Mouse (Mus musculus): Measurements from ENCODE around the gene Gm11214.
A peak's percentile ranks its signal among the peaks of the same experiment; 100 is the strongest.

Gm11214 gene

GRCm38 (mm10) chr4:63663279-63663678 is at the start of gene Gm11214:
TSS of gene Gm11214 (minus strand) at chr4:63663379.
- DNase-seq: no peak

GRCm38 (mm10) chr4:63711886-63712285 is 48.7 kb upstream of the Gm11214 start:
- no peak for DNase-seq

DNA sequence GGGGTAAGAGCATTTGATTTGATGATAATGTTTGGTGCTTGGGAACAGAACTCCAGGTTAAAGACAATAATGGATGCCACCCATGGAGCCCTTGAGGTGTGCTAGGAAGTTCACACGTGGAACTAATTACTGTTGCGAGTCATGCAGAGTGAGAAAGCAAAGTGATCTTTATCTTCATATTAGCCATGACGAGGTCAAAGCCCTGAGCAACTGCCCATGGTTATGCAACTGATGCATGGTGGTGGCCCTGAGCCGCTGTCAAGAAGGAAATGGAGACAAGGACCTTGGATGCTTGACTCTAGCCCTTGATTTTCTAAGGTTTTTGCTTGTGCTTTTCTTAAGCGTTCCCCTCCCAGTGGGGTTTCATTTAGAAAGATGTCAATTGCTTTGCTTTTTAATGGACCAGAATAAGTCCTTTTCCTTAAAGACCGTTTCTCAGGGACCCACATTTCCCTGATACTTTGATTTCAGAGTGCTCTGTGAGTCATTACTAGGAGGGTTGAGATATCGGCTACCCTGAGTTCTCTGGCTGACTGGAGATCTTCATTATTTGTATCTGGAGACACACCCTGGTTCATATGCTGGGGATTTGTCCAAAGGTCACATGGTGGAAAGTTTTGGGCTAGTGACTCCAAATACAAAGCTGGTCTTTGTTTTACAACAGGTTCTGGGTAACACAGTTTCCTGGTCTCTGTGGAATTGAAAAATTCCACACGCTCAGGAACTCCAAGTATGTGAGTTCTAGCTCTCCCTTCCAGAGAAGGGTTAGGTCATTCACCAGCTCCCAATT is 47.4 kb upstream of the Gm11214 start:
- DNase-seq: no peak

- DNase-seq: no peak
Measured at GRCm38 (mm10) chr4:63706279-63706971, 43.2 kb upstream of the Gm11214 start.

- no peak for DNase-seq
Measured at GRCm38 (mm10) chr4:63704232-63704631, 41.1 kb upstream of the Gm11214 start.

GRCm38 (mm10) chr4:63703686-63704085 is 40.5 kb upstream of the Gm11214 start:
- DNase-seq: no peak

- DNase-seq: no peak
Measured at GRCm38 (mm10) chr4:63702006-63702704, 39.0 kb upstream of the Gm11214 start.

- no peak for DNase-seq
Measured at GRCm38 (mm10) chr4:63699749-63700148, 36.6 kb upstream of the Gm11214 start.

- DNase-seq: no peak
Measured at GRCm38 (mm10) chr4:63696921-63697320, 33.7 kb upstream of the Gm11214 start.

DNA sequence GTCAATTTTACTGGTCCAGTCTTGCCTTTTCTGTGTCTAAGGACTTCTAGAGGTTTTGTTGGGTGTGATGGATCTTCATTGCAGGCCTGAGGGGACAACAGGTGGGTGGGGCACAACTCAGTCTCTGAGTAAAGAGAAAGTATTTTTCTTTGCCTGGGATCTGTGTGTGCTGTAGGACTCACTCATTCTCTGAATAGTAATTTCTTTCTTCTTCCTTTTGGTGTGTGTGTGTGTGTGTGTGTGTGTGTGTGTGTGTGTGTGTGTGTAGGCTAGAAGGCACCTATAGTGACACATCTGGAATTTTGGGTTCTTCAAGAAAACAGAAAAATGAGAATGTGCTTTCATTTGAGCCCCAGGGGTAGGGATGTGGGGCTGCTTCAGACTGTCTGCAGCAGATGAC is 29.2 kb upstream of the Gm11214 start:
- no peak for DNase-seq

DNA sequence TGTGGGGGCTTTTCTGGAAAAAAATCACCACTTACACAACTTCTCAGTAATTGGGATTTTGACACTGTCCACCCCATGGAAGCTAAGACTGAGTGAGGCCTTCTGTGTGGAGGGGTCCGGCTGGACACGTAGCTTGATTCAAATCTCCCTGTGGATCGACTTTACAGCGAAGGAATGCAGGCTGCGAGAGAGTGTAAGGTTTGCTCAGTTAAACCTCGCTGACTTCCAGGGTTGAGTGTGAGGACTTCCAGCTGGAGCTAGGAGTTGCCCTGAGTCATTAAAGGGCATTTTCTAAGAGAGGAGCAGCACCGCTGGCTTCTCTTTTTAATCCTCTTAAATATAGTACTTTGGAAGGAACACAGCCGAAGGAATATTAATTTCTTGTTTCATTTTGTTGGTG is 24.2 kb upstream of the Gm11214 start:
- no peak for DNase-seq

DNA sequence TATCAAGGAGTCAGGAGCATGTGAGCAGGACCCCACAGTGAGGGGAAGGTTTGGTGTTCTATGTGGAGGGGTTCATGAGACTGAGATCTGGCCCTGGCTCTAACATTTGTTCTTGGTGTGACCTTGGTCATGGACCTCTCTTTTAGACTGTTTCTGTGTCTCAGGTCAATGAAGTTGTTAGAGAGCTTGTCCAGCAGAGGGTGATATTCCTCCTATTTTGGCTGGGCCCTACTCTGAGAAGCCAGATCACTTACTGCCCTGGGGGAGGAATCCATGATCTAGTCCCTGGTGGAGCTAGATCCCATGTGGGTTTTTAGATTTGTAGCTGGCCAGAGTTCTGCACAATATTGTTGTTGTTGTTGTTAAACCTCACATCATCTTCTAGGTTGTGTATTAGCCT is 23.0 kb upstream of the Gm11214 start:
- peak; percentile 41 to 61 for DNase-seq

GRCm38 (mm10) chr4:63685253-63685525 is 22.0 kb upstream of the Gm11214 start:
- DNase-seq: no peak

DNA sequence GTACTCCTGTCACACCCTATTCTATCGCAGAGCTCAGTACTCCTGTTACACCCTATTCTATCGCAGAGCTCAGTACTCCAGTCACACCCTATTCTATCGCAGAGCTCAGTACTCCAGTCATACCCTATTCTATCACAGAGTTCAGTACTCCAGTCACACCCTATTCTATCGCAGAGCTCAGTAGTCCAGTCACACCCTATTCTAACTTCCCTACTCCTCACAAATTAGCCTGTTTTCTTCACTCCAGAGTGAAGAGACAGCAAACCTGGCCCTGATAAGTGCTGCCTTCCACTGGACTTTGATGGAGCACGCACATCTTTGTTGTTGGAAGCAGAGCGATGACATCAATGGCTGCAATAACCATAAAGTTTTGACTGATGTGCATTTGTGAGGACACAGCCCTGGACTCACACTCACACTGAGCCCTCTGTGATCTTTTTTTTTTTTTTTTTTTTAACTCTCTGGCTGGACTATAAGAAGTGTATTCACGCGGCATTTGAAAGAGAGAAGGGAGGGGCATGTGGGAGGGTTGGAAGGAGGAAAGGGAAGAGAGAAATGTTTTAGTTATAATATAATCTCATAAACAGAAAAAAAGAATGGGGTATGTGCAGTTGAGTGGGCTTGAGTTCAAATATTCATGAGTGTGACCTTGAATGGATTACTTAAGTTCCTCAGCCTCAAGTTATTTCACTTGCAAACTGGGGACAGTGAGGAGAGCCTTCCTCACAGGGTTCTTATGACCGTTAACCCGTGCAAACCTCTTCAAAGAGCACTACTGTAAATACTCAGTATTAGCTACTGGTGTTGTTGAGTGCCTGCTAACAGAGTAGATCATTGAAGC is 21.5 kb upstream of the Gm11214 start:
- no peak for DNase-seq

GRCm38 (mm10) chr4:63683716-63684115 is 20.5 kb upstream of the Gm11214 start:
- DNase-seq: no peak

- DNase-seq: no peak
Measured at GRCm38 (mm10) chr4:63683056-63683455, 19.9 kb upstream of the Gm11214 start.

DNA sequence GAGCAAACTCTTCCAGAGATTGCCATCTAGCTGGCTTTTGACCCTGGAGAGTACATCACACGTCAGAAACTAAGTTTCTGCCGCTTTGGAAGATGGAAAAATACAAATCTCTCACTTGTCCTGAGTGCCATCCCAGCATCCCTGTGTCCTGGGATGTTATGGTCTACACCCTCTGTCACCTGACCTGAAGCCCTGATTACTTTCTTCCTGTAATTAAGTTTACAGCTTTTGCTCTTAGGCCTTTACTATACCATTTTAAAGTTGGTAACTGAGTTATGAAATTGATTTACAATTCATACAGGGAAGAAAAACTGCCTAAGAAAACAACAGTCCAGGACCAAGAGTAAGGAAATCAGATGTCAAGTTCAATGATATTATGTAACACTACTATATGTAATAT is 19.3 kb upstream of the Gm11214 start:
- no peak for DNase-seq

DNA sequence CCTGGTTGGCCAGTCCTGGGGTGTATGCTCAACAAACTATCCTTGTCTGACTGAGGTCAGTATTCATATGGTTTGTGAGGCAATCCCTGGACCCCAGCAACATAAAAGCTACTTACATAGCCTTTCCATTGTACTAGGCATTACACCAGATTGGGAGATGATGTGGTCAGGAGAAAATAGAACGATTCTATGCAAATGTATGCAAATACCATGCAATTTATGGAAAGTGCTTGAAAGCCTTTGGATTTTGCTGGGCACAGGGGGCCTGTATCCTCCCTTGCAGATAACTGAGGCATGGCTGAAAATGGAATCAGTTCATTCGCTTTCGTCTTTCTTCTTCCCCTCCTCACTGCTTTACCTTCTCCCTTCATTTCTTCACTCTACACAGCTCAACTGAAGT is 18.4 kb upstream of the Gm11214 start:
- DNase-seq: no peak

- no peak for DNase-seq
Measured at GRCm38 (mm10) chr4:63675128-63675527, 11.9 kb upstream of the Gm11214 start.

- no peak for DNase-seq
Measured at GRCm38 (mm10) chr4:63668255-63668654, 5.1 kb upstream of the Gm11214 start.

- no peak for DNase-seq
Measured at GRCm38 (mm10) chr4:63665738-63666137, 2.6 kb upstream of the Gm11214 start.

DNA sequence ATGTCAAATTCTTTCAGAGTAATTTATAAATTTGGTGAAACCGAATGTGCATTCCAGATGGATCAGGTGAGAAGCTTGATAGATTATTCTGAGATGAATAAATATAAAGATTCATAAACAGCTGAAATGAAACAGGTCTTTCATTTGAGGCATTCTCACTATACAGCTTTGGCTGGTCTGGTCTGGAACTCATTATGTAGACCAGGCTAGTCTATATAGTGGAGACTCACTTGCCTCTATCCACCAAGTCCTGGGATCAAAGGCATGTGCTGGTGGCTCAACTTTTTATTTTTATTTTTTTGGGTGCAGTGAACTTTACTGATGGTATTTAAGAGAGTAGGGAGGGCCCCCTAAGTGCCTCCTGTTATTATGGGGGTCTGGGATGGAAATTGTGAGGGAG is 1.3 kb downstream of the Gm11214 start:
- no peak for DNase-seq

- no peak for DNase-seq
Measured at GRCm38 (mm10) chr4:63661426-63661825, 1.8 kb downstream of the Gm11214 start.

Measured in kidney, adult 8-10 months (tissue).